Mouse (Mus musculus) adrenal gland (tissue): ENCODE measurements around the gene Rtn3.
"Not testable (repeated sequence)": the region's sequence is repeated elsewhere in the genome, so short reads cannot be mapped to it uniquely, and the experiment has no call there.

Source experiments
- intact Hi-C: fragments of 180-260 bp; cut with DNase I; formaldehyde crosslinking; loops from one replicate; pipeline ENCODE4 v1.15.1; 2025

Gene Rtn3

GRCm38 (mm10) chr19:7423028-7423655 is 59.9 kb downstream of the Rtn3 start:
- intact Hi-C loops: no loop called here

- intact Hi-C loops: no loop called here
Measured at GRCm38 (mm10) chr19:7422656-7423027, 60.4 kb downstream of the Rtn3 start.

- intact Hi-C loops: no loop called here
Measured at GRCm38 (mm10) chr19:7421602-7422591, 61.2 kb downstream of the Rtn3 start.

- intact Hi-C loops: no loop called here
Measured at GRCm38 (mm10) chr19:7420841-7421601, 62.1 kb downstream of the Rtn3 start.

- intact Hi-C loops: no loop called here
Measured at GRCm38 (mm10) chr19:7420108-7420507, 63.0 kb downstream of the Rtn3 start.

GRCm38 (mm10) chr19:7419134-7419533 is 63.9 kb downstream of the Rtn3 start:
- intact Hi-C loops: loop anchor here (5.0 to 10.0 kb wide), 5 partner anchors 37 to 354 kb away; partner anchors contain the start of genes Rcor2 and Spindoc

- intact Hi-C loops: loop anchor here (5.0 to 10.0 kb wide), 5 partner anchors 36 to 353 kb away; partner anchors contain the start of genes Rcor2 and Spindoc
Measured at GRCm38 (mm10) chr19:7417911-7418849, 64.9 kb downstream of the Rtn3 start.

- intact Hi-C loops: loop anchor here (5.0 to 10.0 kb wide), 5 partner anchors 35 to 352 kb away; partner anchors contain the start of genes Rcor2 and Spindoc
Measured at GRCm38 (mm10) chr19:7416834-7417735, 66.0 kb downstream of the Rtn3 start, which contains the start of gene 2700081O15Rik. Gene 2700081O15Rik, plus strand, starts transcription at chr19:7417625.

- intact Hi-C loops: loop anchor here (5.0 to 10.0 kb wide), 5 partner anchors 34 to 351 kb away; partner anchors contain the start of genes Rcor2 and Spindoc
Measured at GRCm38 (mm10) chr19:7415916-7416833, 66.9 kb downstream of the Rtn3 start.

- intact Hi-C loops: loop anchor here (10.0 kb wide), 3 partner anchors 58 to 348 kb away; partner anchors contain the start of gene Rcor2
Measured at GRCm38 (mm10) chr19:7412361-7412760, 70.7 kb downstream of the Rtn3 start.

GRCm38 (mm10) chr19:7404623-7405229 is 78.4 kb downstream of the Rtn3 start:
- intact Hi-C loops: no loop called here

- intact Hi-C loops: no loop called here
Measured at GRCm38 (mm10) chr19:7400635-7401034, 82.4 kb downstream of the Rtn3 start.

GRCm38 (mm10) chr19:7398898-7399297 is 84.2 kb downstream of the Rtn3 start:
- intact Hi-C loops: not testable (repeated sequence)

- intact Hi-C loops: not testable (repeated sequence)
Measured at GRCm38 (mm10) chr19:7396867-7397826, 85.9 kb downstream of the Rtn3 start.

GRCm38 (mm10) chr19:7388488-7388887 is 94.6 kb downstream of the Rtn3 start:
- intact Hi-C loops: no loop called here

- intact Hi-C loops: no loop called here
Measured at GRCm38 (mm10) chr19:7386042-7386441, 97.0 kb downstream of the Rtn3 start.
